Mouse (Mus musculus) c-Kit-positive CD71-positive TER-119-negative erythroid progenitor cells, embryonic 14.5 days (primary cell): ENCODE measurements around the gene Rasgrf1.

Source experiments
- DNase-seq: peaks from one replicate; pipeline ENCODE4 v3.0.0-alpha.2; 2013; ENCODE audit warnings: low read depth

Rasgrf1 gene

GRCm38 (mm10) chr9:89907941-89908340 is 1.8 kb upstream of the Rasgrf1 start:
- no peak for DNase-seq

DNA sequence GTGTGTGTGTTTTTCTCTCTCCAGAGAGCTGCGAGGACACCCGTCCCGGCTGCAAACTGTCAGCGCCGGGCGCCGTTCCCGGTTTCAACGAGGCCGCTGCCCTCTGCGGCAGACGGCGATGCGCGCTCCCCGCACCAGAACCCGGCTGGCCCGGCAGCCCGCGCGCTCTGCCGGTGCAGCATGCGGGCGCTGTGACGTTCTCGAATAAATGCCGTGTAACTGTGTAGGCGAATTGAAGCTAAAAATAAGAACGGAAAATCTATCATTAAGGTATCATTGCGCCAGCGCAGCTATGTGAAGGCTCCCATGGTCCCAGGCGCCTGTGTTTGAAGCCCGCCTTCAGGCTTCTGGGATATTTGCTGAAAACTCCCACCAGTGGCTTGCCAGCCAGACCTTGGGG is 1.1 kb upstream of the Rasgrf1 start:
- no peak for DNase-seq

DNA sequence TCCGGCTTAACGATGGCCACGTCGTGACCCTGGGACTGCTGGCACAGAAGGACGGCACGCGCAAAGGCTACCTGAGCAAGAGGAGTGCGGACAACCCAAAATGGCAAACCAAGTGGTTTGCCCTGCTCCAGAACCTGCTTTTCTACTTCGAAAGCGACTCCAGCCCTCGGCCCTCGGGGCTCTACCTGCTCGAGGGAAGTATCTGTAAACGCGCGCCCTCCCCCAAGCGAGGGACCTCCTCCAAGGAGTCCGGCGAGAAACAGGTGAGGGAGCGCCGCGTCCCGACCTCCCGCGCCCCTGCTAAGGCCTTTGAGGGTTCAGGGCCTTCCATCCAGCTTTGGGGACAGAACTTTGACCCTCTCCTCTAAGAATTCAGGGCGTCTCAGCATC is 298 bp downstream of the Rasgrf1 start:
- DNase-seq = no peak

- no peak for DNase-seq
Measured at GRCm38 (mm10) chr9:89910741-89911444, 1.2 kb downstream of the Rasgrf1 start.

DNA sequence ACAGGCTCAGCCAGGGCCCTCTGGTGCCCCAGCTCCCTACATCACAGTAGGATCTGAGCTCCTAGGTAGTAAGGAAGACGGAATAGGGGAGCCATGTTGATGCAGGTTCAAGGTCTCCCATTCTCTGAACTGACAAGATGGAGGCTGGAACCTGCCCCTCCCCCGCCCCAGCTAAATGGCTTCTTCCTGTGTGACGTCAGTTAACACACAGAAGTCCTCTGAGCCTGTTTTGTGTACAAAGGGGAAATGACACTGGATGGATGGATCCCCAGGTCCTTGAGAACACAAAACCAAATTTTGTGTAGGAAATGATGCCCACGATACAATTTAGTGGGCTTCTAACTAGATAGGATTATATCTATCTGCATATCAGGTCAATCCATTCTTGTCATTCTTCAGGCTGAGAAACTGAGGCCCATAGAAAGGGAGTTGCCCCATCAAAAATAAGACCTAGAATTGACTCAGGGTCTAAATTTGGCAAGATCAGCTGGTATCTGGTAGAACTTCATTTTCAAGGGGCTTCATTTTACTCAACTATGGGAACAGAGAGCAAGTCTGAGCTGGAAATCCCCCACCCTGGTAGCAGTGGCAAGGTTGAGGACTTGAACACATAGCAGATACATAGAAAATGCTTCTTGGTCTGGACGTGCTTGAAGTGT is 2.3 kb downstream of the Rasgrf1 start:
- DNase-seq = no peak

- DNase-seq = no peak
Measured at GRCm38 (mm10) chr9:89913135-89913534, 3.4 kb downstream of the Rasgrf1 start.

DNA sequence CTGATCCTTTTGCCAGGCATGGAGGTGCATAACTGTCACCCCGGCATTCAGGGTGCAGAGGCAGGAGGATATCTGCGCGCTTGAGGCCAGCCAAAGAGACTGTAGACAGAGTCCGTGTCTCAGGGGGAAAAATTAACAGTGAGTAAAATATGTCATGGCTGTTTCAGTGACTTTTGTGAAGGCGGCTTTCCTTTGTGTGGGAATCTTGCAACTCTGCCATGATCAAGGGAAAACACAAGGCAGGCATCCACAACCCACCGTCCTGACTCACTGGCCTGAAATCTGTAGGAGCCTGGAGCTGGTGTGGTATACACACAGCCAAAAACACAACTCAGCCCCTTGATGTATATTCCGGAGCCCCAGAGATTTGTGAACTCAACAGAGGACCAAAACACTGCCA is 6.8 kb downstream of the Rasgrf1 start:
- DNase-seq = no peak

GRCm38 (mm10) chr9:89917431-89917830 is 7.7 kb downstream of the Rasgrf1 start:
- no peak for DNase-seq

DNA sequence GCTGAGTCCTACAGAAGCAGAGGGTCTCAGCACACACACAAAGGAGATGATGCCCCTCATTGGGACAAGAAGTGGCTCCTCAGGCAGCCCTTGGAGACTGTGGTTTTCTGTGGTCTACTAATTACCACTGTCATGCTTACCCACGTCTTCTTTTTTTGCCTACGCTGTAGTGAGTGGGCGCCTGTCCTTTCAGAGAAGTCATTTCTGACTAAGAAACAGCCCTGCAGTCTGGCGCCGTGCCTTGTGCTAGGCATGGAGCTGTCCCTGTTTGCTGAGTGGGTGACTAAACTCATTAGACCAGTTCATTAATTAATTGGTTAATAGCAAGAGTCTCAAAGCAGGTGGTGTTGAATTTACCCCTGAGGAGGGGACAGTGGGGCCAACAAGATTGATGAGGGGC is 9.1 kb downstream of the Rasgrf1 start:
- DNase-seq = no peak

DNA sequence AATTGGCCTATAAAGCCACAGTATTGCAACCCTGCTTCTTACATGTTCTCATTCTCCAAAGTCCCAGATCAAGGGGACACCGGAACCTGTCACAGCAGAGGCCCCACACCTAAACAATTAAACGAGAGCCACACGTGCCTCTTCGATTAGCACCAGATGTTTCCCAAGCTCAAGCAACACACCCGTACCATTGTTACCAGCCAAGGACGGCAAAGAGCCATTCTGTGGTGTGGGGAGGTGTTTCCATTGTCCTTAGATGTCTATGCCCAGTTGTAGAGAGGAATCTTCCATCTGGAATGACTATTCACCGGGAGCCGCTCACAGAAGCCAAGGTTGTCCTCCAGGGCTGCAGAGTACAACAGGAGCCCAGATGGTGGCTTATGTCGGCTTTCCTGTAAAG is 11.4 kb downstream of the Rasgrf1 start:
- no peak for DNase-seq

DNA sequence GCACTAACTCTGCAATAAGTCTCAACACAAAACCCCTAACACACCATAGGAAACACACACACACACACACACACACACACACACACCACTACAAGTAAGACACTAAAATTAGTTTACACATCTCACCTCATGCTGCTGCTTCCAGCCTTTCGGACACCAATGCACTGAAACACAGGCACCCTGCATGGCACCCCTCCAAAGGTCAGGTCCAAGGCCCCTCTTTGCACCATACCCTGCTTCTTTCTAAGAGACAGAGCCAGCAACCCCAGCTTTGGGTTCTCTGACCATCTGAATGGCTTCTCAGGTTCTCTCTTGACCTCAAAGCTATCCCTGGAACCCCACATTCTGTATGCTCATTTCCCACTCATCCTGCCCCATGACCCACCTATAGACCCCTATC is 13.0 kb downstream of the Rasgrf1 start:
- DNase-seq = no peak

DNA sequence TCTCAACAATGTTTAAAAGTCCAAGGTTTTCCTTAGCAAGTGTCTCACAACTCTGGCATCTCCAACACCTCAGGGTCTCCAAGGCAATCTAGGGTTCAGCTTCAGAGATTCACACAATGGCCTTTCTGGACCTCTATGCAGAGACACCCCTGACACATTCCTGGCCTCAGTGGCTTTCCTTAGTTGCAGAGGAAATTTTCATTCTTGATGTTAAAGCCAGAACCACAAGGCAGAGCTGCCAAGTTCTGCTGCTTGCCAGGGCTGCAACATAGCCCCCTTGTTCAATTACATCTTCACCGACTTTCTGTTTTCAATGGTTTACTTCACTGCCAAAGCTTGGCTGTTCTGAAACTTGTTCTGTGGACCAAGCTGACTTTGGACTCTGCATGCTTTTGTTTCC is 15.1 kb downstream of the Rasgrf1 start:
- no peak for DNase-seq

- no peak for DNase-seq
Measured at GRCm38 (mm10) chr9:89928497-89928896, 18.8 kb downstream of the Rasgrf1 start.

GRCm38 (mm10) chr9:89940428-89940827 is 30.7 kb downstream of the Rasgrf1 start:
- no peak for DNase-seq

- DNase-seq = no peak
Measured at GRCm38 (mm10) chr9:89946830-89947229, 37.1 kb downstream of the Rasgrf1 start.

- no peak for DNase-seq
Measured at GRCm38 (mm10) chr9:89948602-89949001, 38.9 kb downstream of the Rasgrf1 start.

GRCm38 (mm10) chr9:89953596-89954215 is 44.0 kb downstream of the Rasgrf1 start:
- no peak for DNase-seq

- no peak for DNase-seq
Measured at GRCm38 (mm10) chr9:89954860-89955479, 45.3 kb downstream of the Rasgrf1 start.

GRCm38 (mm10) chr9:89958959-89959358 is 49.3 kb downstream of the Rasgrf1 start:
- no peak for DNase-seq

DNA sequence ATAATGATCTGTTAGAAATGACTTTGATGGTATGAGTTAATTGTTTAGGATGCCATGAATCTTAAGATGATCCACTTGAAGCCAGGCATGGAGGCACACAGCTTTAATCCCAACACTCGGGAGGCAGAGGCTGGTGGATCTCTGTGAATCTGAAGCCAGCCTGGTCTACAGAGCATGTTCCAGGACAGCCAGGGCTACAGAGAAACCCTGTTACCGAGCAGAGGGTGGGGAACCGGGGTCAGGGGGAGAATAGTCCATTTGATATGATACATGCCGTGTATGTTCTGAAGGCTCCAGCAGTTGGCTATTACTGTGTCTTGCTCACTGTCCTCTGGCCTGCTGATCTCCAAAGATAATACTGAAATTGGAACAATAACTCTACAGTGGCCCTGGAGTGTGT is 54.4 kb downstream of the Rasgrf1 start:
- no peak for DNase-seq

DNA sequence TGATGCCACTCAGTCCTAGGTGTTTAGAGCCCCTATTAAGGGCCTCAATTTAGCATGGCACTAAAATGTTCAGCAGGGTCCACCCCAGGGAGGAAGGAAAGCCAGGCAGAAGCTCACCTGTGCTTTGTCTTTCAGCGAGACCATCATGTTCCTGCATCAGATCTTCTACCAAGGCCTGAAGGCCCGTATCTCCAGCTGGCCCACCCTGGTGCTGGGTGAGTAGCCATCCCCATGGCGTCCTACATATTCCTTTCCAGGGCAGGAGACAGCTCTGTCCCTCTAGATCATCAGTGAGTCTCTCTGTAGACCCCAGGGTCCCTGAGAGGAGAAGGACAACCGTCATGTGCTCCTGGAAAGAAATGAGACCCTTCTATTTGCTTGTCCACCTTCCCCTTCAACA is 58.0 kb downstream of the Rasgrf1 start:
- no peak for DNase-seq

DNA sequence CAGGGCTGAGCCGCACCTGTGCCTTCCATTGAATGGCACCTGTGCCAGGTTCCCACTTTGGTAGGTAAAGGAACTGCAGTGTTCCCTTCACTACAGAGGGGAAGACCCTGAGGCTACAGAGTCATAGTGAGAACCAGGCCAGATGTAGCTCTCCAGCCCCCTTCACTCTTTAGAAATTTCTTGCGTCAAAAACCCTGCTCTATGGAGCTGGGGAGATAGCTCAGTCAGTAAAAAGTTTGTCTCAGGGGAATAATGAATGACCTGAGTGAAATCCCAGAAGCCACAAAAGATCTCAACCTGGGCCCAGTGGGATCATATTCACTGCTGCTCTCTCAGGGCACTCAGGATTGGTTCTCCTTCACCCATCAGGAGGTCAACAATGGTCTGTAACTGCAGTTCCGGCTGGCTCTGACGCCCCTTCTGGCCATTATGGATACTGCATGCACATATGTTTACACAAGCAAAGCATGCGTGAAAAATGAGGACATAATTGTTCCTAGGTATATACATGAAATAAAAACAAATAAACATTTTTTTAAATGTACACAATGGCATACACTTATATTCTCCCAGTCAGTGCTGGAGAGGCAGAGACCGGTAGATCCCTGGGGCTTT is 59.2 kb downstream of the Rasgrf1 start:
- DNase-seq = no peak

DNA sequence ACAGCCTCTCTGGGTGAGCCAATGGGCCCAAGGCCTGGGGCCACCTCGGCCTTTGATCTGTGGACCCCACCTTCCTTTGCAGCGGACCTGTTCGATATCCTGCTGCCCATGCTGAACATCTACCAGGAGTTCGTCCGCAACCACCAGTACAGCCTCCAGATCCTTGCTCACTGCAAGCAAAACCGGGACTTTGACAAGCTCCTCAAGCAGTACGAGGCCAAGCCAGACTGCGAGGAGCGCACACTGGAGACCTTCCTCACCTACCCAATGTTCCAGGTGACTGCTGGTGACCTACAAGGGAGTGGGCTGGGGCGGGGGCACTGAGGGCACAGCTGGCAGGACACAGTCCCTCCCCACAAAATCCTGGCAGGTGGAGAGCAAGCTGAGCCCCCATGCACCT is 60.6 kb downstream of the Rasgrf1 start:
- DNase-seq = no peak
